Mouse (Mus musculus): ENCODE measurements around the gene Slc5a2.

GRCm38 (mm10) chr7:128242331-128242730, 23.1 kb upstream of the Slc5a2 start:
- no peak for TF ChIP-seq CEBPB (IDR thresholded peaks at IDR 0.05; ENCODE audit: insufficient read depth, poor library complexity, severe bottlenecking)
- no peak for TF ChIP-seq TCF12 (IDR thresholded peaks at IDR 0.05; ENCODE audit: insufficient read depth, poor library complexity, severe bottlenecking)
- TF ChIP-seq POLR2A (IDR thresholded peaks at IDR 0.05; ENCODE audit: insufficient read length, low read depth): no peak
- TF ChIP-seq TCF3 (IDR thresholded peaks at IDR 0.05; ENCODE audit: insufficient read length, low read depth): no peak
- no peak for TF ChIP-seq MAX (IDR thresholded peaks at IDR 0.05; ENCODE audit: low read depth)
- no peak for TF ChIP-seq POLR2AphosphoS2 (IDR thresholded peaks at IDR 0.05; ENCODE audit: insufficient read length, low read depth)
- TF ChIP-seq MYOG (IDR thresholded peaks at IDR 0.05; ENCODE audit: control insufficient read depth in 1 of 3, insufficient read depth in 1 of 3, insufficient read length in 2 of 3, low read depth in 2 of 3): no peak
- no peak for TF ChIP-seq SRF (IDR thresholded peaks at IDR 0.05; ENCODE audit: control insufficient read depth, insufficient read length, low read depth)
- no peak for TF ChIP-seq E2F4 (IDR thresholded peaks at IDR 0.05; ENCODE audit: insufficient read depth)

Measured in myocyte (in vitro differentiated cells).